Mouse (Mus musculus) olfactory bulb, adult 2 months (tissue): Measurements from ENCODE around the gene Lasp1.

Source experiments
- CTCF ChIP-seq: fragments of 200-500 bp; IDR thresholded peaks from 2 replicates; pipeline ENCODE4 v1.5.1; 2012; ENCODE audit warnings: low read depth, mild to moderate bottlenecking, low read length, moderate library complexity; ENCODE audit not compliant: insufficient read depth
- POLR2A ChIP-seq: fragments of 200-500 bp; IDR thresholded peaks from 2 replicates; pipeline ENCODE4 v1.6.1; 2012; ENCODE audit warnings: mild to moderate bottlenecking, low read depth, low read length, moderate library complexity; ENCODE audit not compliant: insufficient read depth

DNA sequence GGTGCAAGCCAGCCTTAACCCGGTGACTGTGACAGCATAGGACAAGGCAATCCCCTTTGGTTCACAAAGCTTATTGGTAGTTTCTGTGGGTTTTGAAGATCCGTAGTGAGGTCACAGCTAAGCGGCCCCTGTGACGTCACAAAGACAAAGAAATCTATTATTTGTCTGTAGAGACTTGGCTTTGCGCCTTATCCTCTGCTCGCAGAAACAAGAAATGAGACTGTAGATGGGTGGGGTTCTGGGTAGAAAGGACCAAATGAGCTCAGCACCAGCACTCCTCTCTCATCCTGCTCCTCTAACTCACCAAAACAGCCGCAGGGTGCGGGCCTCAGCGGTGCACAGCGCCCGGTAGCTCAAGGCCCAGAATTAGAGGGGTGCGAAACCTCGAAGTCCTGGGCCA, 23.6 kb upstream of the Lasp1 start:
- TF ChIP-seq CTCF = no peak
- no peak for TF ChIP-seq POLR2A
